Mouse (Mus musculus): ENCODE results near the gene Clcn7. TPM values are rescaled to one million over a fixed set of nuclear protein-coding genes. Genes with fewer than 3 reads are reported as not detected.

Gene Clcn7
- total RNA-seq, 2 experiments from 2014 or later: 28.7 to 34.3 TPM

- intact Hi-C loops (cut with DNase I): no loop called here
- no peak for DNase-seq
Observed at GRCm38 (mm10) chr17:25202401-25202800, 69.2 kb downstream of the Clcn7 start.

DNA sequence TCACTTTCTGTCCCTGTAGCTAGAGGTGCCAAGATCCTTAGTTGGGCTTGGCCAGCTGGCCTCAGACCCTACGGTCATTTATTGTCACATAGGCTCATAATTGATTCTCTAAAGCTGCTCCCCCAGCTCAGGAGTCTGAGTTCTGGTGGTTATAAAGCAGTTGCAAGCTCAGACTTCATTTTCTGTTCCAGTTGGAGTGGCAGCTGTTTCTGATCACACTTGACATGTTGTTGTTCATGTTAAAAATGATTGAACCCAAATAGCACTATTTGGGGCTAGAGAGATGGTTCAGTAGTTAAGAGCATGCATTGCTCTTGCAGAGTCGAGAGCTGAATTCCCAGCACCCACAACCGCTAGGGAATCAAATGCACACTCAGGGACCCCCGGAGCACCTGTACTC lies 76.8 kb downstream of the Clcn7 start:
- intact Hi-C loops (cut with DNase I): no loop called here
- DNase-seq: no peak

- DNase-seq: peak; percentile 10 to 39
- intact Hi-C loops (cut with DNase I): no loop called here
Observed at GRCm38 (mm10) chr17:25210680-25211466, 77.7 kb downstream of the Clcn7 start.

DNA sequence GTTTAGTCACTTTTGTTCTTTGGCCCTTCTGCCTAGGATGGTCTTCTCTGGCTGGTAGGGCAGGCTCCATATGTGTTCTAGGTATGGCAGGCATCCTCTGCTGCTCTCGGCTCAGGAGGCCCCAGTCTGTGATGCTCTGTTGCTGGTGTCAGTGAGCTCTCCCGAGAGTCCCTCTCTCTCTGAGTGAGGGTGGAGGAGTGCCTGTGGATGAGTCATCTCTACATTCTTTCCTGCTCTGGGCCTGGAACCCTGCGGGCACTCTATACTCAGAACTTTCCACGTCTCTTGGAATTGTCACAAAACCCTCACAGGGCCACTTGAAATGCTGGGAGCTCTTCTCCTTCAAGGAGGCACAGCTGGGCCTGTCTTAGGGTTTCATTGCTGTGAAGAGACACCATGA lies 78.5 kb downstream of the Clcn7 start:
- intact Hi-C loops (cut with DNase I): no loop called here
- DNase-seq: peak in 1 of 2 experiments; percentile 10

Other genes starting within 250 kb of the Clcn7 start
- gene Nubp2, start 247.0 kb upstream of the Clcn7 start, total RNA-seq (2021): 10 to 100 TPM; 20.0 to 22.4 TPM
- gene Spsb3, start 246.7 kb upstream of the Clcn7 start, total RNA-seq (2021): 10 to 100 TPM; 26.3 to 28.0 TPM
- 10 to 100 TPM; 18.8 to 19.0 TPM for gene Eme2, start 238.3 kb upstream of the Clcn7 start, total RNA-seq (2021)
- gene Mrps34, start 238.3 kb upstream of the Clcn7 start, total RNA-seq (2021): 100 to 1,000 TPM; 103 to 113 TPM
- 10 to 100 TPM; 30.2 to 32.4 TPM for gene Nme3, start 236.9 kb upstream of the Clcn7 start, total RNA-seq (2021)
- gene Mapk8ip3, start 196.4 kb upstream of the Clcn7 start, total RNA-seq (2021): 10 to 100 TPM; 58.9 to 63.0 TPM
- 1 to 10 TPM; 6.4 to 7.9 TPM for gene Jpt2, start 172.7 kb upstream of the Clcn7 start, total RNA-seq (2021)
- 10 to 100 TPM; 12.6 to 13.1 TPM for gene Cramp1l, start 117.6 kb upstream of the Clcn7 start, total RNA-seq (2021)
- gene Ift140, start 117.3 kb upstream of the Clcn7 start, total RNA-seq (2021): 1 to 10 TPM; 5.7 to 7.3 TPM
- gene Tmem204, start 49.8 kb upstream of the Clcn7 start, total RNA-seq (2021): 10 to 100 TPM; 34.5 to 36.7 TPM
- gene Telo2, start 17.4 kb upstream of the Clcn7 start, total RNA-seq (2021): 10 to 100 TPM; 12.4 to 12.7 TPM
- 1 to 10 TPM; 4.2 to 6.7 TPM for gene Ptx4, start 12.6 kb upstream of the Clcn7 start, total RNA-seq (2021)
- not detected for gene Ccdc154, start 29.1 kb downstream of the Clcn7 start, total RNA-seq (2021)
- gene Gm38655, start 42.1 kb downstream of the Clcn7 start, total RNA-seq (2021): not detected
- 10 to 100 TPM; 20.8 to 22.5 TPM for gene BC003965, start 51.2 kb downstream of the Clcn7 start, total RNA-seq (2021)
- gene Unkl, start 55.0 kb downstream of the Clcn7 start, total RNA-seq (2021): 10 to 100 TPM in 1 of 2 experiments, 1 to 10 TPM in 1; 8.7 to 10.2 TPM
- gene Gnptg, start 106.7 kb downstream of the Clcn7 start, total RNA-seq (2021): 10 to 100 TPM; 13.9 TPM
- 10 to 100 TPM in 1 of 2 experiments, 1 to 10 TPM in 1; 8.6 to 11.0 TPM for gene Tsr3, start 106.8 kb downstream of the Clcn7 start, total RNA-seq (2021)
- under 1 TPM; 0.42 to 0.43 TPM for gene Baiap3, start 123.0 kb downstream of the Clcn7 start, total RNA-seq (2021)
- gene Ube2i, start 141.2 kb downstream of the Clcn7 start, total RNA-seq (2021): 10 to 100 TPM; 84.3 to 95.1 TPM
- gene Prss34, start 165.0 kb downstream of the Clcn7 start, total RNA-seq (2021): under 1 TPM; 0.22 to 0.25 TPM
- not detected for gene Prss28, start 175.3 kb downstream of the Clcn7 start, total RNA-seq (2021)
- not detected for gene Prss29, start 185.3 kb downstream of the Clcn7 start, total RNA-seq (2021)
- gene Tpsab1, start 212.2 kb downstream of the Clcn7 start, total RNA-seq (2021): under 1 TPM; 0.70 to 0.86 TPM
- gene Tpsb2, start 232.9 kb downstream of the Clcn7 start, total RNA-seq (2021): 1 to 10 TPM; 1.8 to 2.2 TPM
- gene Tpsg1, start 235.9 kb downstream of the Clcn7 start, total RNA-seq (2021): under 1 TPM in 1 of 2 experiments, not detected in 1; 0.30 TPM

All from heart, postnatal 36 days (tissue).